Mouse (Mus musculus) lung, postnatal 36 days (tissue): ENCODE measurements around the gene Gtf2f2.
"Not testable (repeated sequence)": the region's sequence is repeated elsewhere in the genome, so short reads cannot be mapped to it uniquely, and the experiment has no call there.

Source experiments
- DNase-seq: peaks from one replicate; pipeline ENCODE4 v3.0.0; 2022; ENCODE audit warnings: mixed read lengths

Gtf2f2 gene

DNA sequence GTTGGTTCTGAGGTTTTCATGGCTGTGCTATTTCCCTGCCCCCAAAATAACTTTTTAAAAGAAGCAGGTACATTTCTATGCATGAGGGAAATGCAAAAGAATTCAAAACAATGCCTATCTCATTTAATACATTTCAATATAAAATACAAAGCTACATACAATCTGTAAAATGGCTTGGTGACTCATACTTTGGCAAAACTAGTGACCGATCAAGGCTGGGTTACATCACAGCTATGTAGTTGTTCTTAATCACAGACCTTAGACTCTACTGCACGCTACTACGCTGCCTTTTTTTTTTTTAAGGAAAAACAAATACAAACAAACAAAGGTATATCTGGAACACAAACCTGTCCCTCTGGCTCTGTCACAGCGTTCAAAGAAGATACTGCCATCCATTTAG is 18.3 kb downstream of the Gtf2f2 start:
- DNase-seq, result no peak

DNA sequence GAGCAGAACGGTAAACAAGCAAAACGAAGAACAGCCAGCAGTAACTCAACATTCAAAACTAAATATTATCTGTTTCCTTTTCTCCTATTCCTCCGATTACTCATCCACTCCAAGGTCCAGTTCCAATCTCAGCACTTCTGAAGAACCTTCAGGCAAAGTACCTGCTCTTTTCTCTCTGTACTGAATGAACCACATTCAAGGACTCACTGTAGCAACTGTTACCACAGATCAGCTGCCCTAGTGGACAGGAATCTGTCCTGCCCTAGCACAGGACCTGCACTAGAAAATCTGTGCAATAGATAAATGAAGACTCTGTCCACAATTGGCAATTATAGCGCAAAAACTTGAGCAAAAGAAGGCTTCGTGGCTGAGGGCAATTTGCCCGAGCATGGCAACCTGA is 19.7 kb downstream of the Gtf2f2 start:
- DNase-seq, result no peak

DNA sequence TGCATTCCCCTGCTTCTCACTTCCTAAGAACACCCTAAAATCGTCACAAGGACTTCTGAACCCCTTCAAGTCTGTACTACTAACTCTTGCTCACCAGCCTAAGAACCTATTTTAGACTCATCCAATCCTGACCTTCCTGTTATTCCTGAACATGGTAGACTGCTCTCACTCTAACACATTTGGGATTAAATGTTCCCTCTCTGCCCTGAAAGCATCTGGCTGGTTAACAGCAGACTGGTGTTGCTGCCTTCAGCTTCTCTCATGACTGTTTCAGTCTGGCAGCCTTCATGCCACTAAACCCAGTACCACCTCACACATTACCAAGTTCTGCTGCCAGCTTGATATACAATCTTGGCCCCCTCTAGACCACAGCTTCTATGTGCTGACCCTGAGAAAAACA is 21.5 kb downstream of the Gtf2f2 start:
- no peak for DNase-seq

DNA sequence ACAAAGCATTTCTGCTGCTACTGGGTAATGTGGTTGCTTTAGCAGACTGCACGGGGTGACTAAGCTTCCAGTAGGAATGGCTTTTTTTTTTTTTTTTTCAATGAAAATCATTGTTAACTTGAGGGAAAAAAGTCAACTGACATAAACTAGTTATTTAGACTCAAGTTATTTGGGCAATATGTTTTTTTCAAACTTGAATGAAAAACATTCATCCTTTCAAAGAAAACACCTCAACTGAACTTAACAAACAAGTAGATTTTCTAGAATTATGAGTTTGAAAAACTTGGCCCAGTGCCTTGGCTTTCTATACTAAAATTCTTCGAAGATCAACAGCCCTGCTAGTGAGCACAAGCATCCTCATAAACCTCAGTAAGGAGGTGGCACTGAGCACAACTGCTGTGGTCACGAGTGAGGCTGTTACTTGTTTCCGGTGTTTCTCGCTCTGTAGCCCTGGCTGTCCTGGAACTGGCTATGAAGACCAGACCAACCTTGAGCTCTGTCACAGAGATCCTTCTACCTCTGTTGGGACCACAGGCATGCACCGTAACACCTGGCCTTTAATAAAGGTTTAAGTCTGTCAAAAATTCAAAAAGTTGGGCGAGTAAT is 23.7 kb downstream of the Gtf2f2 start:
- DNase-seq, result no peak

DNA sequence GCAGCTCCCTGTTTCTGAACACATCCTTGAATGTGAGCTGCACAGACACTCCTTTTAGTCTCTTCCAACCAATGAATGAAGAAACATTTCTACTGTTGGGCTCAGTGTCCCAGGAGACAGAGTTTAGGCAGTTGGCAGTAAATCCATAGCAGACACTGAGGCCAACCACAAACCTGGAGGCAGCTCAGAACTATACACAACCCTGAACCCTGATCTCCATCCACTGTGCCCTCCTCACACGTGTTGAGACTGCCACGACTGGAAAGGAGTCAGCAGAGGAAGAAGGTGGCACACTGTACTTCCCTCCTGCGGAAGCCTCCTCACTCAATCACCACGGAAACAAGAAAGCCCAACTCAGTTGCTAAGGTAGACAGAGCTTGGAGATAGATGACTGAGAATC is 25.6 kb downstream of the Gtf2f2 start:
- DNase-seq, result no peak

DNA sequence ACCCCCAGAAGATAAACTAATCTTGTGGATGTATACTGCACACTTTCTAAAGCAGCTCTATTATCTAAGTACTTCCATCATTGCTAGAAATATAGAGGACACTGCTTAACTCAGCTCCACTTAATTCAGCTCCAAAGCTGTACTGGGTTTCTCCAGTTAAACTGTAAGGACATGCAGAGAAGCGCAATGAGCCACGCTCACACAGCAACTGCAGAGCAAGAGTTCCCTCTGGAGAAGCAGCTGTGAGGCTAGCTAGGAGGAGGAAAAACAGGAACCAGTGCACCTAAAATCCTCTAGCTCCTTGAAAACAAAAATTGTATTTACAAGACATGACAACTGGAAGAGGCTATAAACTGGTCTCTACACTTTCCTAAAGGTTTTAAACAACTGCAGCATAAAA is 26.8 kb downstream of the Gtf2f2 start:
- DNase-seq, result no peak

DNA sequence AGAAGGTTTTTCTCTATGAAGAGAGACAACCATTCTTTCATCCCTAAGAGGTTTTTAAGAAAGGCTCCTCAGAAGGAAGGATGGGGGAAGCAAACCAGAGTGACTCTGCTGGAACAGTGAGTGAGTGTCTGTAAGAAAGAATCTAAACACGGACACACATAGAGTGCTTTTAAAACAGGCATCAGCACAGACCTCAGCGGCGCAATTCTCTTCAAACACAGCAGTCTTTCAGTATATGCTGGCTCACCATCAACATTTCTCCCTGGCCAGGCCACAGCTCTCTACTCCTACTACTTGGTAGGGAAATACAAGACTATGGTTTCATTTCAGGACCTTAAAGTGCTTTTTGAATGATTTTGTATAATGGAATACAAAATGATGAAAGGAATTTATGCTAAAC is 29.4 kb downstream of the Gtf2f2 start:
- DNase-seq, result no peak

DNA sequence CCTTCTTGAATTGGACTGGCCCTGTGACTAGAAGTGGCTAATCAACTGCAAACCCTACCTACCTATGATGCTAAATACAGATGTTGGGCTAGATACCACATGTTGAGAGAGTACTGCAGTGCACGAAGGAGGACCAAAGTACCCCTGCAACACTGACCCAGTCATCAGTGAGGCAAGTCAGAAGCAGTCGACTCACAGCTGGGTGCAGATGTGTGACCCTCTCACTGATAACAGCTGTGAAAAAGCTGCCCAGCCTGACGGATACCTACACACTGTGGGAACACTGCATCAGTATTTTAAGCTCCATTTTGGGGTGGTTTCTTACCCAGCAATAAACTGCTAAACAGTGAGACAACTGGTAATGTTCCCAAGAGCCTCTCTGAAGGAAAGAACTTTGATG is 34.6 kb downstream of the Gtf2f2 start:
- no peak for DNase-seq

DNA sequence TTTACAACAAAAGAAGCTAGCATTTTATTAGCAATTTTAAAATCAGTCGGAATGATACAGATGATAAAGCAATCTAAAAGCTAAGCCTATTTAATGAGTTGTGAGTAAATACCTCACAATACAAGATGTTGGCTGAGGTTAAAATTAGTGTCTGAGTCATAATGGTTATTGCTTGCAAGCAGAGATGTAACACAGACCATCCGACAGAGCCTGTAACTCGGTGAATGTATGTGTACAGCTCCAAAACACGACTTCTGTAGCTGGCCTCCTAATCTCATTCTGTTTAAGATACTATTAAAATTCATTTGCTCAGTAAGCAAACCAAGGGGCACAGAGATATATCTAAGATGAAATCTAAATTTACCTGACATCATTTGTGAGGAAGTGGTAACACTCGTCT is 43.4 kb downstream of the Gtf2f2 start:
- no peak for DNase-seq

DNA sequence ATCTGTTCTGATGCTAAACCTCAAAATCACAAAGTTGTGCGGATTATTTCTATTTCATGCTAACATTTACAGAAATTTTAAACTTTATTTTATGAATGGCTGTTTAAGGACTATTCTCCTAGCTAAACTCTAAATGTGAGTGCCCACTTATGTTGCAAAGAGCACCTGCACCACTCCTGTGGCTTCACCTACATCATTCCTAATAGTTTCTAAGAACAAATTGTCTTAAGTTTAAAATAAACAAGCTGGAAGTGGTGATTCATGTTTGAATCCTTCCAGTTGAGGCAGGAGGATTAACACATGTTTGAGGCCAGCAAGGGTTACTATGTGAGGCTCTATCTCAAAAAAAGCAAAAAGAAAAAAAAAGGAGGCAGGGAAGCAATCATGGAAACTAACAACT is 46.2 kb downstream of the Gtf2f2 start:
- peak; percentile 14 for DNase-seq

DNA sequence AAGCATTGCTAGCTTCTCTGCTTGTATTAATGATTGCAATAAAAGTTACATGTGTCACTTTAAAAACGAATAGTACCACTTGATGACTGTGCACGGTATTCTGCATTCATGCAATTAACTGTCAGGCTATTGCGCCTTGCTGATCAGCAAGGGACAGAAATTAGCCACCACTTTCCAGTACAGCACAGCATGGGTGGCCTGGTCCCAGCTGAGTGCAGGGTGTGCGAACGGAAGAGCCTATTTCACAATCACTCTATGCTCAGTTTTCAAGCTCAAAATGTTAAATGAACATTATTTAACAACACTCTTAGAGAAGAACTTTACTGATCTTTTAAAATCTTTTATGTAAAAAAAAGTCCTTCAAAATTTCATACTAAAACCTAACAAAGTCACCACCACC is 46.7 kb downstream of the Gtf2f2 start:
- DNase-seq, result no peak

DNA sequence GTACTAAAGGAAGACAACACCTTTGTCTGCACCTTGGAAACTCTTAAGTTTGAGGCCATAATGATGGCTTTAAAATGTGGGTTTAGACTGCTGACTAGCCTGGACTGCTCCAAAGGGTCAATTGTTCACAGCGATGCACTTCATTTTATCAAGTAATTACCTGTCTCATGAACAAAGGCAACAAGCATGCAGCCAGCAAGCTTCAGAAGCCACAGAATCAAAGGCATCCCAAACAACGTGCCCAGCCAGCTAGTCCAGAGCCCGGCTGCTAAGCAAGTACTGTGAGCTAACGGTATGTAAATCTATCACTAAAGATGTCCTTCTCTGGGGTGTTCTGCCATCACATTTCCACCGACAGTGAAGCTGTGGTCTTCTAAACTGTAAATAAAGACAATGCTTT is 47.5 kb downstream of the Gtf2f2 start:
- no peak for DNase-seq

DNA sequence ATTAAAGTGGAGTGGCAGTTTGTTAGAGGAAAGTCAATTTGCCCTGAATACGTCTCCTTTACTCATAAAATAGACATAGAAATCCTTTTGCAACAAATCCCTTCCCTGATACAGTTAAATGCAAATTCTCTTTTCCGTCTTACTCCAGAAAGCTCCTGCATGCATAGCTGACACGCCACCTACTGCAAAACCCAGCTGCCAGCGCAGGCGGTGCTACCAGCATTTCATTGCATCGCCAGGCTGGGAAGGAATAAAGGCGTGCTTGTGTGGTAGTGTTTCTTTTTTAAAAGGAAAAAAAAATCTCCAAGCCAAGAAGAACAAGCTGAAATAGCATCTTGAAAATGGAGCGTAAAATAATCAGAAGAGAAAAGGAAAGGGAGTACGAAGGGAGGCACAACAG is 48.4 kb downstream of the Gtf2f2 start:
- no peak for DNase-seq

DNA sequence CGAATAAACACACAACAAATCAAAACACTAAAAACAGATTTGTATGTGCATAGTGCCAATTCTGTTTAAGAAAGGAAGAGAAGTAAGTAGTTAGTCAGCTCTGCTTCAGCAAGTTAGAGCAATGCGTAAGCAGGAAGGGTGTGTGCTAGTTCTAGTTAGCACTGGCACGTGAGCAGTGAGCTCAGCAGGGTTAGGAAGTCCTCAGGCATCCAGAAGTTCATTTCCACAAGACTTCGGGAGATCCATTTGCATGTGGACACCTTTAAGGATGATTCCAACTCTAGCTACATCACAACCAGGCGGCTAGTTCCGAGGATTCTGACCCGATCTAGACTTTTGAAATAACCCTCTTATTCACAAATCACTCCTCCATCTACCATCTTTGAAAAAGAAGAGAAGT is 55.9 kb downstream of the Gtf2f2 start, which contains the start of gene Kctd4:
Kctd4 (plus strand) TSS at position 244 of the 400 bp plus-strand sequence.
- no peak for DNase-seq

DNA sequence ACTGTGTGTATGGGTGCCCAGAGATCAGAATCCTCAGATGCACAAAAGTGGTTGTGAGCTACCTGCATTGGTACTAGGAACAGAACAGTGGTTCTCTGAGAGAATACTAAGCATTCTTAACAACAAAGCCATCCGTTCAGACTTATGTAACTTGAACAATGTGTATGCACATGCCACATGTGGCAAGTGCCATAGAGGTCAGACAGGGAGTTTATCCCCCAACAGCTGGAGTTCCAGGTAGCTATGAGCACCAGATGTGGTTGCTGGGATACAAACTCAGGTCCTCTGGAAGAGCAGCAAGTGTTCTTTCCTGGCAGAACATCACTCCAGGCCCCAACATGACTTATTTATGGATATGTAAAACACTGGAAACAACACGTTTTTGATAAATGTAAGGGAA is 57.7 kb downstream of the Gtf2f2 start:
- no peak for DNase-seq

DNA sequence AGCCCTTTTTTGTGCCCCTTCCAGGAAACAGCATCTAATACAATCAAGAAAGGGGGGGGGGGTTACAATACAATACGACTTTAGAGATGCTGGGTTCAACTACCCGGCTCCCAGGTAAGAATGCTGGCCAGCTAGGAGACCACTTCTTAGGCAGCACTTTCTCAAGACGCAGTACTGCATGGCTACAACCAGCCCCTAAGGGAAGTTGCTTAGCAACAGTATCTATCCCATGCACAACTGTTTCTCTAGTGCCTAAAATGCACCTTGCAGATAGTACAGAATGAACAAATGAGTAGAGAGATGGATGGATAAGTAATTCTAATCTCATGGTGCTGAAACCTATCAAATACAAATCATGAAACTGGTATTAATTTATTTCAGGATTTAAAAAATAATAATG is 63.0 kb downstream of the Gtf2f2 start:
- DNase-seq, result no peak

DNA sequence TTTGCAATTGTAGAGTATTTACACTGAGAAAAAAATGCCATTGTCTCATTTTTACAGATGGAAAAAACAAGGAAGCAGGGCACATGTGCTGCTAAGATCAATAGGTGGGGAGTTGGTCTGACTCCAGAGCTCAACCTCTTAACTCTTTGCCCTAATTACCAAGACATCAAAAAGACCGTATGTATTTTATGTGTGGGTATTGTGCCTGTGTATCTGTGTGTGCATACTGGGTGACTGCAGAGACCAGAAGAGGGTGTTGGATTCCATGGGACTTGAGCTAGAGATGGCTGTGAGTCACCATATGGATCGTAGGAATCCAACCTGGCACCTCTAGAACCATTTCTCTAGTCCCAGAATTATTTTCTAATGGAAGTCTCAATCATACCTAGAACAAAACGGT is 68.3 kb downstream of the Gtf2f2 start:
- DNase-seq, result no peak

DNA sequence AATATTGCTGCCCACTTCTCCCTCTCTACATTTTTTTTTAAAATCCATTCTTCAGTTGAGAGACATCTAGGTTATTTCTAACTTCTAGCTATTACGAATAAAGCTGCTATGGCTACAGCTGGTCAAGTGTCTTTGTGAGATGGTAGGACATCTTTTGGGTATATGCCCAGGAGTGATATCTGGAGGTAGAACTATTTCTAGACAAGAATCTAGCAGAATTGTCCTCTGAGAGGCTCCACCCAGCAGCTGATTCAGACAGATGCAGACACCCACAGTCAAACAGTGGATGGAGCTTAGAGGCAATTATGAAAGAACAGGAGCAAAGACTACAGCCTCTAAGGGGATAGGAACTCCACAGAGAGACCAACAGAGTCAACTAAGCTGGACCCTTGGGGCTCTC is 69.2 kb downstream of the Gtf2f2 start:
- no peak for DNase-seq

DNA sequence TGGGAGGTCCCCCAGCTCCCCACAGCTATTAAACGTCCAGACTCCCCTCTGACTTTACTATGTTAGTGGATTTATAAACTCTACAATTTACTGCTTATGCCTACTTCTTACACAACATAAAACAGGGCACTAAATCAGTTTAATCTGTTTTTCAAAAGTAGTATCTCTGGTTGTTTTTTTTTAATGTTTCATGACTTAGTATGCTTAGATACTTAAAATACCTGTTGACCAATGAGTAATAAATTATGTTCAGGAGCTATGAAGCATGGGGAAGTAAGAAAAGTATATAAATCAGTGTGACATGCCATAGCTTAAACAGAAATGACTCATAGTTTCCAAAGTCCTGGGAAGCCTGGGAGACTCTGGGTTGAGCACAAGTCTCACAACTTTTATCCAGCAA is 73.0 kb downstream of the Gtf2f2 start:
- no peak for DNase-seq

DNA sequence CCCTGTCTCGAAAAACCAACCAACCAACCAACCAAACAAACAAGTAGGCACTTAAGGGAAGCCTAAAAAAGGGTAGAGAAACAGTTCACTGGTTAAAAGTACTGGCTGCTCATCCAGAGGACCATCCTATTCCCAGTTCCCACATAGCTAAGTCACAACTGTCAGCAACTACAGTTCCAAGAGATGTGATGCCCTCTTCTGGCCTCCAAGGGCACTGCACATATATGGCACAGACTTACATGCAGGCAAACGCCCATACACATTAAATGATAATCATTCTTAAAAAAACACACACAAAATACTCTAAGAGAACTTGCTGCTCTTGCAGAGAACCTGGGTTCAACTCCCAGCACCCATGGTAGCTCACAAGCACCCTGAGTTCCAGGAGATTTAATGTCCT is 76.3 kb downstream of the Gtf2f2 start:
- DNase-seq, result peak; percentile 45

DNA sequence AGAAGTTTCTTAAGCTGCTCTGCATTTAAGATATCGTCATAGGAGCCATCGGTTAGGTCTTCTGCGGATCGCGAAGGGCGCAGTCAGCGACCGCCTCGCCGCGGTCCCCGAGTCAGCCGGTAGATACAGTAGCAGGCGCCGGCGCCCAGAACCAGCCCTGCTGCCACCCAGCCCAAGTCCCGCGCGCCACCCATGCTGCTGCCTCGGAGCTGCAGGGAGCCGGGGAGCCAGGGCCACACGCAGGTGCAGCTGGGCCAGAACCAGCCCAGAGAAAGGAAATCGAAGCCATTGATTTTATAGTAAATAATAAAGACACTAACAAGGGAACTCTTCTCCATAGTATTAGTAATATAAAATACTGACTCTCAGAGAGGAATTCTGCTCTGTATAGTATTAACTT is 79.4 kb downstream of the Gtf2f2 start:
- DNase-seq, result peak; percentile 15

DNA sequence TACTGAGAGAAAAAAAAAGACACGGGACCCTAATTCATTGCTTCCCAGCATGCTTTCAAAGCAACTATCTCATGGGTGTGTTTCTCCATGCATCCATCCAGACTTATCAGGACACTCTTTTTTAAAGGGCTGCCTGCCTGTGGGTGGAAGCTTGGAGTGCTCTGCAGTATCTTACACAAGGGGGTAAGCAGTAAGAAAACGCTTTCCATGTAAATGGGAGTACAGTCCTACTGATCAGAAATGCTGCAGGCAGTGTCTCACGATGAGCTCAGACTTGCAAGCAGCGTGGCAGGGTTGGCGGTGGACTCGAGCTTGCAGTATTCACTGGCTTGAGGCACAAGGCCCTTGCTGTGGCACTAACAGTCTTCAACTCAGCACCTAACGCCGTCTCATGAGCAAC is 81.0 kb downstream of the Gtf2f2 start:
- not testable (repeated sequence) for DNase-seq

DNA sequence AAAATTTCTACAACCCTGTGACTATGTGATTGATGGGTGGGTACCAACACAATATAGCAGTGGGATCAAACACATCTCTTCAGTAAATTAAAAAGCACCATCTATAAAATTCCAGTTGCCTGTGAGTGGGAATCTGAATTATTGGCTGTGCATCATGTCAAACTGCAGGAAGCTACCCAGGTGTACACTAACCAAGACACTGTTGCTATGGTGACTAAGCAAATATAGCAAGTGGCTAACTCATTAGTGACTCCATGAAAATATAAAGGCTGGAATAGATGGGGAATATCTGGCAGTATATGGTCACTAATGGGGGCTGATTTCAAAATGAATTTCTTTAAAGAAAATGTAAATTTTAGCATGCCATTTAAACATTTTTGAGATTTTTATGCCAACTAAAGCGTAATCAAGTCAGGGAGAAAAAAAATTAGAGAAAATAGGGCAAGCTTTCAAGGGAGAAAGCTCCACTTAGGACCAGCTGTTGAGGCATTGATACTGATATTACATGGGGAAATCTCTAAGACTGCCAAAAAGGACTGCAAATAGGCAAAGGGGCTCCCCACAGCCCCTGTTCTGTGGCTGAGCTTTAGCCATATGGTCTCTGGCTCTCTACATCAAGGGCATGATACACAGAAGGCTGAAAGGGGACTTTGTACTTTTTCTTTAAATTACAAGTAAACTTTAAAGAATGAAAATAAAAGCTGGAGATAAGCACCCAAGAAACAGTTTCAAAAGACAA is 87.2 kb downstream of the Gtf2f2 start:
- DNase-seq, result no peak

DNA sequence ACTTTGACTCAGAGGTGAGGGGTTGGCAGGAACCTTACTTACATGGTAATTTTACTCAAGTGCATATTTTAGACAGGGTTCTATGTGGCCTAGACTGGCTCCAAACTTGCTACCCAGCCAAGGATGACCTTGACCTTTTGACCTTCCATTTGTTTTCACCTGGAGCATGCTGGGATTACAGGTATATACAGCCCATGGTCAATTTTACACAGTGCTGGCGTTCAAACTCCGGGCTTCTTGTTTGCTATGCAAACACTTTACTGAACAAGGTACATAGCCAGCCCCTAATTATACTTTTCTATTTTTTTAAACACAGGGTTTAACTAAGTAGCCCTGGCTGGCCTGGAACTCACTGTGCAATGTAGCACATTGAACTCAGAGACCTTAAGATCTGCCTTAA is 98.0 kb downstream of the Gtf2f2 start:
- no peak for DNase-seq

DNA sequence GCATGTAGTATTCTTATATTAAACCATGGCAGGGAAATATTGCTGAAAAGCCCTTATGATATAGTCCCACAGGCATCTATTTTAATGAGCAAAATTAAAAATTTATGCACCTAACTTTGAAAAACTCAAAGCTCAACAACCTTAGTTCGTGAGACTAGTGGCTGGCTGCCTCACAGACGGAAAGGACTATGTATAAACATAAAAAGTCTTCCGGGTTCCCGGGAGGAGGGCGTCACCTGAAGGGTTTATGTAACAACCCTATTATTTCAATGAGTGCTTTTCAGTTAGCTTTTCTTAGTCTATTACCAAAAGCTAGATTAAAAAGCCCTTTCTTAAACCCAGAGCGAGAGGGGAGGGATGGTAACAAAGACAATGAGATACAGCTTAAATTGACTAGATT is 98.7 kb downstream of the Gtf2f2 start:
- DNase-seq, result peak; percentile 55
